Mouse (Mus musculus) cerebellum, postnatal 25 days (tissue): ENCODE results near the gene Map7.
A peak's percentile ranks its signal among the peaks of the same experiment; 100 is the strongest.

ENCODE experiments used
- DNase-seq, 2 experiments: peaks; one replicate each; pipeline ENCODE4 v3.0.0; 2021; ENCODE audit warnings: mixed read lengths in 2 of 2

Map7 gene

GRCm38 (mm10) chr10:20190139-20190747 is 42.0 kb downstream of the Map7 start:
- no peak for DNase-seq

DNA sequence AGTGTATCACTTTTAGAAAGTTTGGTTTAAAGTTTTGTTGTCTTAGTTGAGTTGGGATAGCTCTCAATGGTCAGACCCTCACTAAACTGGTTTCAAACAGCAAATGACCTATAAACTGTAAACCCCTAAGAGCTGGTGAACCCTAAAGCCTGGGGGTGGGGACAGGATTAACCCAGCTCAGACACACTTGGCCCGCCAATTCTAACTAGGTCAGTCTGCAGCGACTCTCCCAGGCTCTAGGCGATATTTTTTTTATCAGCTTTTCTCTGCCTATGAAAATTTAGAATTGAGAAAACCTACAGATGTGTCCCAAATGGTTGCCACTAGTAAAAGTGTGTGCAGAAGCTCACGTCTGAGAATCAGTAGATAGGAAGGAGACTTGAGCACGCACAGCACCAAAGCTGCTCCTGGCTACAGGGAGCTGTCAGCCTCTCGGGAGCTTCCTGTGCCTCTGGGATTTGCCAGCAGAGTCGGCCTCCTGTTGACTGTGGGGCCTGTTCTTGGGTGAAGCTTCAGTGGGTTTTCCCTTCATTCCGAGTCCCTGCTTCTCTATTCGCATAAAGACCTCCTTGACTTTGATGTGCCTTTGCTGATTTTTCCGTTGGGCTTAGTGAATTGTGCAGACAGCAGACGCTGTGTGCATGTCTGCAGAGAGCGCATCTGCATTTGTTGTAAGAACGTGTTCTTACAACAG is 46.7 kb downstream of the Map7 start:
- no peak for DNase-seq

- no peak for DNase-seq
Measured at GRCm38 (mm10) chr10:20197039-20197438, 48.8 kb downstream of the Map7 start.

- peak; percentile 46 to 58 for DNase-seq
Measured at GRCm38 (mm10) chr10:20198968-20199737, 50.9 kb downstream of the Map7 start.

DNA sequence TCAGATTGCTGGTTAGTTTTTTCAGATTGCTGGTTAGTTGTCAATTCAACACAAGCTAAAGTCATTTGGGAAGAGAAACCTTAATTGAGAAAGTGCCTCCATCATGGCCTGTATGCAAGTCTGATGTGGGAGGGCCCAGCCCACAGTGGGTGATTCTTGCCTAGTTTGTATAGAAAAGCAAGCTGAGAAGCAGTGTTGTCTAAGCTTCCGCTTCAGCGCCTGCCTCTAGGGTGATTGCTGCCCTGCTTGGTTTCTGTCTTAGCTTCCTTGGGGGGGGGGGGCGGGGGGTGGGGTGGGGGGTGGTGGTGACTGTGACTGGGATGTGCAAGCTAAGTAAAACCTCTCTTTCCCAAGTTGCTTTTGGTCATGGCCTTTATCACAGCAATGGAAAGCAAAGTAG is 53.0 kb downstream of the Map7 start:
- no peak for DNase-seq

GRCm38 (mm10) chr10:20202171-20202570 is 53.9 kb downstream of the Map7 start:
- DNase-seq = no peak

- no peak for DNase-seq
Measured at GRCm38 (mm10) chr10:20202818-20203217, 54.5 kb downstream of the Map7 start.

GRCm38 (mm10) chr10:20203502-20203901 is 55.2 kb downstream of the Map7 start:
- DNase-seq = no peak

DNA sequence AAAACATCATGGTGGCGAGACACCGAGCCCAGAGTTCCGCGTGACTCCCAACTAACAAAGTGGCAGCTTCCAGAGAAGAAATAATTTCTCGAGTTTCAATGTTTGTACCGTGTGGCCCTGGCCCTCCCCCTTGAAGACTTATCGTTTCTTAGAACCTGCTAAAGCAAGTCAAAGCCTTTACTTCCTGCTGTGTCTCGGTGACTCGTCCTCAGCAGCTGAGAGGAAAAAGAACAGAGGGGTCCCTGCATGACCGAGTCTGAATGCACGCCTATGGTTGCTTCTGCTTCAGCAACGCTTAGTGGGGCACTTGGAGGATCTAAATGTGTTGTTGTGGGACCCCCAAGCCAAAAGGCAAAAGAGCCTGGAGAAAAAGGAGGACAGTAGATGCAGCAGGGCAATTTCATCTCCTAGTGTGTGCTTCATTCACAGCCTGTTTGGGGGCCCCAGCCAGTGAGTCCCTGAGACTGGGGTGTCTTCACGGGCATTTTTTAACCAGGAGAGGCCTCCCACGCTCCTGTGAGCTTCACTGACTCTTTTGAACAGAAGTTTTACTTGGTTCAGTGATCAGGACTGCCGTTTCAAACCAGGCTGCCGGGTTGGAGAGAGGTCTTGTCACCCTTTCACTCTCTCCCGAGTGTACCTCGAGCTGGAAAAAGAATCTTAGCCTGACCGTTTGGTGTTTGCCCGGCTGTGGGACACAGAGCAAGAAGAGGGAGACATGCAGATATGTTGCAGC is 56.6 kb downstream of the Map7 start:
- no peak for DNase-seq

DNA sequence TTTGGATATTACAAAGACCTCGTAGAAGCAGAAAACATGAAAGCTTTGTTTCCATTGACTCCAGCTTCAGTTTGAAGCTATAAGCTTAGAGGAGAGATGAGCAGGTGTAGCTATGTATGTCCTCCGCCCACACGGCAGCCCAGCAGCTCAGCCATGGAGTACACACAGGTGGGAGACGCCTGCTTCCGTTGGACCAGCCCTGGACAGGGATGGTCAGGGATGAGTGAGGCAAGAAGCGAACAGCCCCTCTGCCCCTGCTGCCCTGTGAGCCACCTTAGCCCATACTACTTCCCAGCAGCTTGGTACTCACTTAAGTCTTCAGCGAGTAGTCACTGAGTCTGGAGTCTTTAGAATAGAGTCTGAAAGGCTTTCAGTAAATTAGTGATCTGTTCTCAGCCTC is 58.7 kb downstream of the Map7 start:
- DNase-seq = no peak

DNA sequence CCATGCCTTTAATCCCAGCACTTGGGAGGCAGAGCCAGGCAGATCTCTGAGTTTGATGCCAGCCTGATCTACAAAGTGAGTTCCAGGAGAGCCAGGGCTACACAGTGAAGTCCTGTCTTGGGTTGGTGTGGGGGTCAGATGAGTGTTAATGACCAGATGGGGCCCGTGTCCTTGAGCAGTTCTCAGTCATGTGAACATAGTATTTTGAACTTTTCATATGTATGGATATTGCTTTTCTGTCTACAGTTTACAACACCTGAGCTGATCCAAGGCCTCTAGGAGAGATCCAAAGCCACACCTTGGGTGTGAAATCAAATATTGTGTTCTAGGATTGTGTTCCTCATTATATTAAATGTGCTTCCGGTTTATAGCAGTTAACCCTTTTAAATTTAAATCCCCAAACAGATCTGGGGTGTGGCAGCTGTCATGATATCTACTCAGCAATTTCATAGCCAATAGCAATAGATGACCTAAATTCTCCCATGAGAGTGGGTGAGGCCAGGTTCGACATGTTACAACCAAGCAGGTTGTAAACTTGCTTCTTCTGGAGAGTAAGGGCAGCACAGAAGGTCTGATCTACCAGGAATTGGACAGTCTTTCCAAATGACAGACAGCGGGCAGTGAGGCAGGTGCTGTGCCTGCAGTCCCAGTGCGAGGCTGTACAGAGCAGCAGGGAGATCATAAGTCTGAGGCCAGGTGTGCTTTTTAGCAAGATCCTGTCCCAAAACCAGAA is 61.5 kb downstream of the Map7 start:
- no peak for DNase-seq

DNA sequence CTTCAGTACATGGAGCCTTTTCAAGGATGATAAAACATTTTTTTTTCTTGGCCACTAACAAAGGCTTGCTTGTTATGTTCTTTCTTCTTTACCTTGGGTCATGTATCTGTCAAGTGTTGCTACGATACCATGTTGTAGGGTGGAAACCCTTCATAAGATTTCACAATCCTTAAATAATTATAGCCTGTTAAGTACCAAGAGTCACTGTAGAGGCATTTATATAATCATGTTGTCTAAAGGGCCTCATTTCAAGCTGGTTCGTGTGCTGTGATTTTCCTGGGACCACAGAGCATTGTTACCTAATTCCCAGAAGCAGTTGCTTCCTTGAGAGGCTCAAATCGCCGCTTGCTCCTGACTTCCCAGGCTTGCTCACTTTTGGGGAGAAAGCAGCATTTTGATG is 66.1 kb downstream of the Map7 start:
- no peak for DNase-seq

DNA sequence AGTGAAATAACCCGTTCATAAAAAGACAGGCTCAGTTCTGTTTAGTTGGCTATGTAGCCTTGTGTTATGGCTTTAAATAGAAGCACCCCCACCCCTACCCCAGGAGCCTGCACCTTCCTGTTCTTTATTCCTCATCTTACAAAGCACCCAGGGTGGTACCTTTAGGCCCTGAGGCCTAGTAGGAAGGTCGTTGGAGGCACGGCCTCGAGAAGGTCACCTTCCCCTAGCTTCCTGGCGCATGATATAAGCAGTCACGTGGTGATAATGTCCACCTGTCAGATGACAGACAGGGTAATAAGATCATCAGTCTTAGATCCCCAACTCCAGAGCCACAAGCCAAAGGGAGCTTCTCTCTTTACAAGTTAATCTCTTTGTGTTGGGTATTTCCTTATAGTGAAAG is 68.7 kb downstream of the Map7 start:
- DNase-seq = no peak

- DNase-seq = no peak
Measured at GRCm38 (mm10) chr10:20218866-20219265, 70.6 kb downstream of the Map7 start.

DNA sequence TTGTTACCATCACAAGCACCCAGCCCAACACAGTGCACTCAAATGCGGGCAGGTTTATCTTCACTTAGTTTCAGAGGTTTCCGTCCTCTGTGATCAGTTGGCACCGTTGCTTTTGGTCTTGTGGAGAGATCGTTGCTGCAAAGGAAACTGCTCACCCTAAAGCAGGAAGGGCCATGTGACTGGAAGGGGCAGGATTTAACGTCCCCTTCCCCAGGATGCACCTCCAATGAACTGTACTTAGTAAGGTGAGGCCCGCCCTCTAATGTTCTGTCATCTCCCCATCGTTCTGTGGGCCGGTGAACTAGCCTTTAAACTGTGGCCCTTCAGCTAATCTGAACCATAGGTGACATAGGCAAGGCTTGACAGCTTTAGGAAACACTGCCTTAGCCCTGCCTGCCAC is 71.3 kb downstream of the Map7 start:
- DNase-seq = no peak

- DNase-seq = peak in 1 of 2 experiments; percentile 47
Measured at GRCm38 (mm10) chr10:20220443-20221071, 72.3 kb downstream of the Map7 start.

DNA sequence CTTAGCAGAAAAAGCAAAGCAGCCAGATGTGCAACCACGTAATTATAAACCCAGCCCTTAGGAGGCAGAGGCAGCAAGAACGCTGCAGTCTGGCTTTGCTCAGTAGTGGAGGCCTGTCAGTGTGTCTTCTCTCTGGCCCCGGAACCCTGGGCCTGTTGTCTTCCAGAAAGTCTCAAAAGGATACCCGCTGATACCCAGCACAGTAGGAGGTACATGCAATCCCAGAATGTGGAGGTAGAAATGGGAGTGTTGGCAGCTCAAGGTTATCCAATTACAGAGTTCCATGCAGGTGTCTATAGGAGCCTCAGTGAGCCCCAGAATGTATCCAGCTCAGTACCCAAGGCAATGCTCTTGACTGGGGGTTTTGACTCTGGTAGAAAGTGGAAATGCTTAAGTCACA is 73.7 kb downstream of the Map7 start:
- DNase-seq = no peak

DNA sequence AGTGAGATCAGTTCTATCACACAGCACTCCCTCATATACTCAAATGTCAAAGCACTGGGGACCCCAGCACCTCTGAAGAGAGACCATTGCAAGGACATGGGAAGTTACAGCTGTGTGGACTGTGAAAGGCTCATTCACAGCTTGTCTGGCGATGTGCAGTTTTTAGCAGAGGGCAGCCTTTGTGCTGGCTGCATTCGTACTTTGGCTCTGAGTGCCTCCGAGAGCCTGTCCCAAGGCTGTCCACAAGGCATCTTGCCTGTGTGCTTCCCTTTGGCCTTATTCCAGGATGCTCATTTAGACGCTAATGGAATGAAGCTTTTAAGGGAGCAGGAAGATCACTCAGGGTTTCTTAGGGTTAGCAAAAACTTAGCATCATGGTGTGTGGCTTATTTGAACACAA is 78.5 kb downstream of the Map7 start:
- DNase-seq = peak; percentile 43 to 52

DNA sequence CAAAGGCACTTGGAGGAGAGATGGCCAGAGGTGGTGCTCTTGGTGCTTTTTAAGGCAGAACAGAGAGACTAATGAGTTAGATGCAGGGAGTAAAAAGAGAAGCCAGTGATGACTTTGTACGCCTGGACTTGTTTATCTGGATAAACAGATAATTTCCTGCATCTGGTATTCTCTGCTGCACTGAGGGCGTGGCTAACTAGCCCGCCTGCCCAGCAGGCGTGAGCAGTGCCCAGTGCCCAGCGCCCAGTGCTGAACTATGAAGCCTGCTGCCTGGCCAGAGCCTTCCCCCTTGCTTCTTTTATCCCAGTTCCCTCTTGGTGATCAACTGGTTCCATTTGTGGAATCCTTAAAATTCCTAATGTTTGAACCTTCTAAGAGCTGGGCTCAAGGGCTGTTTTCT is 81.8 kb downstream of the Map7 start:
- no peak for DNase-seq

DNA sequence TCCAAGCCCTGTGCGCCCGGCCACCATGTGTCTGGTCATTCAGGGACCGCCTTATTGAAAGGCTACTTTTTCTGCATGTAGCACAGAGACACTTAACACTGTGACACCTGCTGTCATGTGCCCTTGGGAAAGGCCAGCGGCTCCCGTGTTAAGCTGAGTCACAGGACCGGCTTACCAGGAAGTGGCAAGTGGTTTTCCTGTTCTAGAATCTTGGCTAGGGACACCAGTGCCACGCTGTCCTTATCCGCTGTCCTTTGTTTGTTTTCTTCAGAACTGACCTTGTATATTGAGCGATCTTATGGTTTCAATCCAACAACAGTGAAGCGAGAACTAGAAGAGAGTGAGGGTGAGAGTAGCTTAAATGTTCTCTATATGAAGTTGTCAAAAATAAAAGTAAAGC is 85.2 kb downstream of the Map7 start:
- DNase-seq = no peak

DNA sequence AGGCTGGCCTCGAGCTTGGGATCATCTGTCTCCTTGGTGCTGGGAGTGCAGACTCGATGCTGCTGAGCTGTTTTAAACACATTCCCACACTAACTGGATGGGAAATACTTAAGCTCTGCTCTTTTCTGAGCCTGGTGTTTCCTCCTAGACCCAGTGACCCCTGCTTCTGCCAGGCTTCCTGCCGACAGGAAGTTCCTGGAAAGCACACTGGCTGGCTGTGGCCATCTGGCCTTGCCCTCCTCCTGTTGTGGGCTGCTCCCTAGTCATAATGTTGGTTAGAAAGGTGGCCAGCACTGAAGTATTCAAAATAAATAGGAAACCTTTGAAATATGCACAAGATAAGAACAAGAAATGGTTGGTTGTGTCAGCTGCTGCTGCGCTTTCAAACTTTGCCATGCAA is 86.2 kb downstream of the Map7 start:
- peak; percentile 28 to 36 for DNase-seq

DNA sequence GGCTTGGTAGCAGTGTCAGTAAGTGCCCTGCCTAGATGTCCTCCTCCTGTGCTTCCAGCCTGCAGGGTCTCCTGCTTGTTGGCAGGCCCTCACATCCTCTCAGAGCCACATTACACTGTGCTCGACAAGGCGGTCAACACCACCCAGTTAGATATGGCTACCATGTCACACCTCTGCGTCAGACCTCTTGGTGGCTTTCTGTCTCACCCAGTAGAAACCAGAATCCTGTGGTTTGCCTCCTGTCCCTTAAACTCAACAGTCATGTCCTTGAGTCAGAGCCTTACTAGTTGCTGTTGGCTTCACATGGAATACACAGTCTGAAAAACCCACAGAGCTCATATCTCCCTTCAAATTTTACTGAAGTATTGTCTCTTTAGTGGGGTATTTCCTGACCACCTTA is 87.4 kb downstream of the Map7 start:
- no peak for DNase-seq
